Mouse (Mus musculus) neural tube, embryonic 13.5 days (tissue): ENCODE data around the gene Gm12394. TPM values are rescaled to one million over a fixed set of nuclear protein-coding genes. Genes with fewer than 3 reads are reported as not detected.
"Not testable (repeated sequence)": the region's sequence is repeated elsewhere in the genome, so short reads cannot be mapped to it uniquely, and the experiment has no call there.

Experiments used
- ATAC-seq: fragments of 200-750 bp; cut with Nextera tagmentation; 2 replicates; pipeline ENCODE4 v1.8.0; 2017; ENCODE audit warnings: low read depth, mild to moderate bottlenecking, moderate TSS enrichment, moderate library complexity
- H3K27ac ChIP-seq: fragments of 300-500 bp; sonication (generic); replicated peaks from 2 replicates; pipeline ENCODE4 v1.5.1; 2015; ENCODE audit warnings: moderate library complexity, mild to moderate bottlenecking, inconsistent platforms
- H3K27me3 ChIP-seq: fragments of 300-500 bp; sonication (generic); 2 replicates; pipeline ENCODE4 v1.6.1; 2015; ENCODE audit warnings: mild to moderate bottlenecking, inconsistent platforms
- H3K36me3 ChIP-seq: fragments of 300-500 bp; sonication (generic); 2 replicates; pipeline ENCODE4 v1.6.1; 2015; ENCODE audit warnings: mild to moderate bottlenecking, inconsistent platforms
- H3K4me1 ChIP-seq: fragments of 300-500 bp; sonication (generic); replicated peaks from 2 replicates; pipeline ENCODE4 v1.6.1; 2015; ENCODE audit warnings: inconsistent platforms
- H3K4me2 ChIP-seq: fragments of 300-500 bp; sonication (generic); 2 replicates; pipeline ENCODE4 v1.6.1; 2015; ENCODE audit warnings: inconsistent platforms, mild to moderate bottlenecking, moderate library complexity
- H3K4me3 ChIP-seq: fragments of 300-500 bp; sonication (generic); 2 replicates; pipeline ENCODE4 v1.5.1; 2015; ENCODE audit warnings: mild to moderate bottlenecking, inconsistent platforms
- H3K9ac ChIP-seq: fragments of 300-500 bp; sonication (generic); 2 replicates; pipeline ENCODE4 v1.6.1; 2015; ENCODE audit warnings: moderate library complexity, mild to moderate bottlenecking, inconsistent platforms
- H3K9me3 ChIP-seq: fragments of 300-500 bp; sonication (generic); 2 replicates; pipeline ENCODE4 v1.6.1; 2016; ENCODE audit warnings: inconsistent platforms
- WGBS: fragments of 180-500 bp; shearing (Covaris S2); methylation state at CpG from one replicate; pipeline ENCODE4 v1.1.7; 2015; 5-methylcytosine and 5-hydroxymethylcytosine counted together
- polyA plus RNA-seq: library from polyadenylated mRNA; unstranded; fragments of >200 nt; fragmentation: Nextera tagmentation; extraction: Ambion mirVana; gene quantifications from 2 replicates; pipeline ENCODE4 v1.2.1, GENCODE M21; 2015

Gm12394 gene
- polyA plus RNA-seq, 1 experiment from 2014 or later: 0.59 TPM

DNA sequence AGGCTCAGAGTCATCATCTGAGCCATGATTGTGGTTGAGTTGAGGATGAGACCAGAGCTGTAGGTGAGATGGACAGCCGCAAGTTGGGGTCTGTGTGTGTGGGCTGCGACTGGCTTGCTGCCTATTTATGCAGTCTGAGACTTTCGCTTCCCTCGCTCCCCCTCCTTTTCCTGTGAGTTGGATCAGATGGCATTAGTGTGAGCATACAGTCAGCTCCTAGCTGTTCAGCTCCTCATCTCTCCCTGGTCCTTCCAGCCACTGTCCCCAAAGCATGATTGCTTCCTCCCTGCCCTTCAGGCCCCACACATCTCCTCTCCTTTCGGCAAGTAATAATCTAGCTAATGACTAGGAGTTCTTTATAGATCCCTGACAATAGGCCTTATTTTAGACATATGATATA lies 82.7 kb downstream of the Gm12394 start, which contains the start of gene Ccl21a:
Gene Ccl21a (minus strand): TSS at position 101 of the 400 bp plus-strand sequence.
- not testable (repeated sequence) for H3K36me3 ChIP-seq

DNA sequence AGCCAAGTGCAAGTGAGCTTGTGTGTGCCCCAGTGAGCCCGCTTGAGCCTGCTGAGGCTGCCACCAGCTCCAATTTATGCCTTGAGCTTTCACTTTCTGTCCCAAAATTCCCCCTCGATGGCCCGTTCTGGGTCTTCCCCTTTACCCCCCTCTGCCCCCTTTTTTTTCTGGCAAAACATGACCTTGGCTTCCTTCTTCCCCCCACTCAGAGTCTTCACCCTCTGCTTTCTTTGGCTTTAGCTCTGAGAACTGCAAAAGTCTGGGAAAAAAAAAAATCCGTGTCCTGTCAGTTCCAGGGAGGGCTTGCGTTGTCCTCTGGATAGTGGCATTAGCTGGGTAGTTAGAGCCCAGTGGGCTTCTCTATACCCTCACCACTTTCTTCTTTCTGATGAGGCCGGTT lies 100.1 kb downstream of the Gm12394 start, which contains the start of gene Ccl19:
Gene Ccl19 (minus strand): TSS at position 101 of the 400 bp plus-strand sequence.
- not testable (repeated sequence) for H3K27me3 ChIP-seq, H3K9me3 ChIP-seq, ATAC-seq, H3K4me3 ChIP-seq, H3K36me3 ChIP-seq, H3K27ac ChIP-seq, H3K4me2 ChIP-seq, H3K9ac ChIP-seq, H3K4me1 ChIP-seq
- WGBS: no CpG with 5 or more reads among the region's 6 CpGs

More for the DNA sequence above, 82.7 kb downstream of the Gm12394 start, which contains the start of gene Ccl21a:
- ATAC-seq, H3K4me1 ChIP-seq, H3K27me3 ChIP-seq, H3K27ac ChIP-seq, H3K4me2 ChIP-seq, H3K9me3 ChIP-seq, H3K4me3 ChIP-seq, H3K9ac ChIP-seq: not testable (repeated sequence)
- no CpG with 5 or more reads among the region's 5 CpGs for WGBS

DNA sequence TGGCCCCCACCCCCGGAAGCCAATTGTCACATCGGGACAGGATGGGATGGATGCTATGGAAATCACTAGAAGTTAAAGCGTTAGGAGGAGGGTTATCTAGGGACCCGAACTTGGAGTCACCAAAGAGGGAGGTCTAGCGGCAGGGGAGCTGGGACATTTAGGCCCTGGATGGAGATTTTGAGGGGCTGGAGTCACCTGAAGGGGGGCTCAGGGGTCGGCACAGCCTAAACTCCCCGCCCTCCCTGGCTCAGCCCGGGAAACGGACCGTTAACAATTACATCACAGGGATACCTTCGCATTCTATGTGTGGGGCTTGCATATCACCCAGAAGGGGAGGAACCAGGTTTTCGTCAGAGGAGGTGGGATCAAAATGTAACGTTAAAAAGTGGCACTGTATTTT lies 121.3 kb downstream of the Gm12394 start, which contains the start of gene 4930578G10Rik:
Gene 4930578G10Rik (plus strand): TSS at position 301 of the 400 bp plus-strand sequence.
- WGBS: no CpG with 5 or more reads among the region's 13 CpGs
- H3K27me3 ChIP-seq, H3K4me1 ChIP-seq, H3K4me3 ChIP-seq, H3K4me2 ChIP-seq, ATAC-seq, H3K9ac ChIP-seq, H3K9me3 ChIP-seq, H3K27ac ChIP-seq, H3K36me3 ChIP-seq: not testable (repeated sequence)

Other genes with a start within 250 kb of the Gm12394 start
- gene Gm10591, start 244.6 kb downstream of the Gm12394 start, polyA plus RNA-seq: not detected in 2 replicates
- not detected in 2 replicates for gene Gm2564, start 227.1 kb downstream of the Gm12394 start, polyA plus RNA-seq
- gene Ccl27b, start 201.5 kb downstream of the Gm12394 start, polyA plus RNA-seq: not detected in 2 replicates
- not detected in 2 replicates for gene Il11ra2, start 194.9 kb downstream of the Gm12394 start, polyA plus RNA-seq
- gene 4930578G10Rik, start 121.2 kb downstream of the Gm12394 start, polyA plus RNA-seq: 1.4 TPM in 1 of 2 replicates, not detected in the other
- not detected in 2 replicates for gene Ccl19, start 100.2 kb downstream of the Gm12394 start, polyA plus RNA-seq
- gene Ccl21a, start 82.8 kb downstream of the Gm12394 start, polyA plus RNA-seq: 0.93 and 2.1 TPM in 2 replicates
- 0.06 TPM in 1 of 2 replicates, not detected in the other for gene Fam205a1, start 2.9 kb downstream of the Gm12394 start, polyA plus RNA-seq
- 1.5 and 3.0 TPM in 2 replicates for gene Fam205c, start 17.5 kb upstream of the Gm12394 start, polyA plus RNA-seq
- 20.1 and 27.6 TPM in 2 replicates for gene Phf24, start 59.9 kb upstream of the Gm12394 start, polyA plus RNA-seq
- 50.1 and 50.5 TPM in 2 replicates for gene Dnajb5, start 93.0 kb upstream of the Gm12394 start, polyA plus RNA-seq
- 0.57 and 1.3 TPM in 2 replicates for gene 1700022I11Rik, start 112.8 kb upstream of the Gm12394 start, polyA plus RNA-seq
- gene Vcp, start 143.7 kb upstream of the Gm12394 start, polyA plus RNA-seq: 526 and 554 TPM in 2 replicates
- gene Fancg, start 153.7 kb upstream of the Gm12394 start, polyA plus RNA-seq: 19.9 and 20.4 TPM in 2 replicates
- gene Pigo, start 169.0 kb upstream of the Gm12394 start, polyA plus RNA-seq: 22.4 and 23.3 TPM in 2 replicates
- gene Stoml2, start 174.9 kb upstream of the Gm12394 start, polyA plus RNA-seq: 224 and 235 TPM in 2 replicates
- gene Fam214b, start 189.4 kb upstream of the Gm12394 start, polyA plus RNA-seq: 28.4 and 29.9 TPM in 2 replicates
- gene Unc13b, start 202.2 kb upstream of the Gm12394 start, polyA plus RNA-seq: 15.1 and 16.5 TPM in 2 replicates